Mouse (Mus musculus): ENCODE data around the gene Ttll11.
A peak's percentile ranks its signal among the peaks of the same experiment; 100 is the strongest.

The Ttll11 gene

DNA sequence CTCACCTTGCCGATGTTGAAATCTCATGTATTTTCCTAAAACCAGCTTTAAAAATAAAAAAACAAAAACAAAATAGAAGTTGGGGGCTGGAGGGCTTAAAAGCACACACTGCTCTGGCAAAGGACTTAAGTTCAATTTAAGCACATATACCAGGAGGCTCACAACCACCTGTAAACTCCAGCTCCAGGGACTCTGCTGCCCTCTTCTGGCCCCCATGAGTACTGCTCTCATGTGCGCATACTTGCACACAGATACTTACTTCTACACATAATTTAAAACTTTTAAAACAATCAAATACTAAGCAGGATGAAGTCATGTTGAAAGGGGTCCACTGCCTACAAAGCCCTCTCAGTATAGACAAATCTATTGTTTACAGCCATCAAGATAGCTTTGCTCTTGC lies 244.7 kb downstream of the Ttll11 start:
- no peak for TF ChIP-seq GATA4 (IDR thresholded peaks at IDR 0.05; ENCODE audit: insufficient replicate concordance, low read length)

DNA sequence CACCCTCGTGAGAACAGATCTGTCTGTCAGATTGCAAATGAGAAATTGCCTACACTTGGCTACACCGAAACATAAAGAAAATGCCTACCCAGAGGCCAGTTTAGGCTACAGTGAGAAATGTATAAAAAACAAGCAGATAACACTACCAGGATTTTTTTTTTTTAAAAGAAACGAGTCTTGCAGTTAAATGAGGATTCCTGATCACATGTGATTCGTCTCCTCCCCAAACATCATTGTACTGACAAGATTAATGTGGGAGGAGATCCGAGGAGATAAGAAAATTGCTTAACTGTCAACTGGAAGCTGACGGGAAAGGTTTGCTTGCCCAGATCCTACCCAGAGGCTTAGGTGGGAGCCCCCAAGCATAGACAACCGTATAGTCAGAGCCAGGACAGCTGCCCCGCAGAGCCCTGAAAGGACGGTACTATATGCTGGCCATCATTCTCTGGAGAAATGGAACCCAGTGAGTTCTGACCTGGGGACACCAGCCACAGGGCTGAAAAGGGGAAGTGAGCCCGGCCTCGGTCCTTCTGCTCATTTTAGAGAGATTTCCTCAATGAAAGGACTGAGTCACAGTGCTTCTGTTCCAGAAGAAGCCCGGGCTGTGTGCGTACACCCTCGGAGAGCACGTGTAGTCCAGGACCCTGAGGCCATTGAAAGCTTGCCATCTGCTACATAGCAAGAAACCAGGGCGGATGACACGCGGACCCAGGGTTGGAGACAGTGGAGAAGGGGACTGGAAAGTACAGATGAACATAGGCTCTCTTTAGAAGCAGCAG lies 247.9 kb downstream of the Ttll11 start:
- no peak for TF ChIP-seq GATA4 (IDR thresholded peaks at IDR 0.05; ENCODE audit: insufficient replicate concordance, low read length)

DNA sequence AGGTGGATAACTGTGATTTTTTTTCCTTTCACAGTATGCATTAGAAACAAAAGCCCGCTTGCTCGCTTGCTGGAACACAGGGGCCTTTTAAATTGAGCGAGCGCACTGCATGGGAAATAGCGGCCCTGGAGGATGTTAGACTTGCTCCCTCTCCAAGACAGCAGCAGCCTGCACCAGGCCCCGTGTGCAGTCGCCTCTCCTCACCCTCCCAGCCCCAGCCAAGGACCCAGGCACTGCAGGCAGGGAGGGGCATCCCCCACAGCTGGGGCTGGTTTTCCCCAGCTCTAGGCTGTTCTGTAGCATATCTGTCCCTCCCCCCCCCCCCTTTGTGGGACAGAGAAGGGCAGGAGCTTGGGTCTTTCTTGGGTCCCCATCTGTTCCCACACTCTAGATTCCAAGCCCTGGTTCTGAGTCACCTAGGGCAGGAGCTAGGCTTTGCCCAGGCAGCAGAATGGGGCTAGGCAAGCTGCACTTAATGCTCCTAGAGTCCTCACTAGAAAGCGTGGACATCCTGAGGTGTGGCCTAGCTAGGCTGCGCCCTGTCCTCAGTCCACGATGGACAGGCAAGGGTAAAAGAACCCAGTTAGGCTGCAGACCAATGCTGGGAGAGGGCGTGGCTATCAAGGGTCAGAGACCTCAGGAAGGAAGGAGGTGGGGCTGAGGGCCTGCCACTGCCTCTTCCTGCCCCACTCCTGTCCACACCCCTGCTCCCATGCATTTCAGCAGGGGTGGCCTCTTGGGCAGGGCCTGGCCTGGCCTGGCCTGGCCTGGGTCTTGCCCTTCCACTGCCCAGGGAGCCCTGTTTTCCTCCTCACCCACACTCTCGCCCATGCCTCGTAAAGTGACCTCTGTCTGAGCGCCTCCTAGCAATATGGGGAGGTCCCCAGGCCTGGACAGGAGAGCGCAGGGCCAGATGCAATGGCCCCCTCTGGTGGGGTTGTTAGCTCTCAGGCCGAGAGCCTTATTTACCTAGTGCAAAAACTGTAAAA lies 250.3 kb downstream of the Ttll11 start:
- TF ChIP-seq GATA4 (IDR thresholded peaks at IDR 0.05; ENCODE audit: insufficient replicate concordance, low read length) = peak; percentile 76; the same call in 1 of the 2 replicates

DNA sequence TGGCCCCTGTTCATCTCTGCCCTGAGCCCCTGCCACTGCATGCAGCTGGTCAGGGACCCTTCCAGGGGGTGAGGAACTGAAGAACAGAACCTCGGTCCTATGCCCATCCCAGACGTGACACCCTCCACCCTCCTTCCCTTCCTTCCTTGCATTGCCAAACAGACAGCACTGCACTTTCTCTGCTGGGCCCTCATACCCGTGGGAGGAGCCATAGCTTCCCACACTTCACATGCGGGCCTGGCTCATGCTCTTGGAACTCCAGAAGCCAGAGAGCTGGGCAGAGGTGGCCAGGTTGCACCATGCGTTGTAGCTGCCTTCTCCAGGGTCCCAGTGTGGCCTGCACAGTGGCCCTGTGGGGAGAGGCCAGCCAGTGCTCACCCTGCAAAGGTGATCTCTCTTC lies 251.1 kb downstream of the Ttll11 start:
- TF ChIP-seq GATA4 (IDR thresholded peaks at IDR 0.05; ENCODE audit: insufficient replicate concordance, low read length) = no peak

DNA sequence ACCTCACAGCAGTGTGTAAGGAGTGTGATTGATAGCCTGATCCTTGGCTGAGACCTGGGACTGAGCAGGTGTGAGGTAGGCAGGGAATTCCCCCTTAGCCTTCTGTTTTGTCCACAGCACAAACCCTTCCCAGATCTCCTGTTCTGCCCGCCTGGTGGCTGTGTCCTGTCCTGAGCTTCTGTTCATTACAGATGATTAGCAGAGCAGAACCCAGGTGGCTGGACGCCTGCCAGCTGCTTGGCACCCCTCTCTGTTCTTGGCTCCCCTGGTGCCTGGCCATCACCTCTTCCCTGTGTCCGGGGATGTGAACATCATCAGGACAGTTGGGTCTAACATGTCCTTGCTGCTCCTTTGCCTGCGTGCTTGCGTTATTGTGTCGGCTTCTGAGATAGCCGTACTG lies 256.0 kb downstream of the Ttll11 start:
- TF ChIP-seq GATA4 (IDR thresholded peaks at IDR 0.05; ENCODE audit: insufficient replicate concordance, low read length) = no peak

DNA sequence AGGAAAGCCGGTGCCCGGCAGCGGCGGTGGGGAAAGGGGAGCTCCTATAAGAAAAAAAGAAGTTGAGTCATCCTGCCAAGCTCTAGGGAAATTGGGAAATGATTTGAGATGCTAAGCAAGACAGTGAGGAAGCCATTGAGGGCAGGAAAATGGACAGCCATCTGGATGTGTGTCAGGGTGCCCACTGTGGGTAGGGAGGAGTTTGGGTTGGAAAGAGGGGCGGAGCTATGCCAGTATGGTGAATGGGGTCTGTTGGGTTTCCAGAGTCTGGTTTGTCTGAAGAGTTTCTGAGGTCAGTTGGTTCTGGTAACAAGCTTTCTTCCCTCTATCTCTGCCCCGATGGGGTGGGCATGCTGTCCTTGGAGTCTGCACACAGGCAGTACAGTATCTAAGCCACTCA lies 256.4 kb downstream of the Ttll11 start:
- no peak for TF ChIP-seq GATA4 (IDR thresholded peaks at IDR 0.05; ENCODE audit: insufficient replicate concordance, low read length)

DNA sequence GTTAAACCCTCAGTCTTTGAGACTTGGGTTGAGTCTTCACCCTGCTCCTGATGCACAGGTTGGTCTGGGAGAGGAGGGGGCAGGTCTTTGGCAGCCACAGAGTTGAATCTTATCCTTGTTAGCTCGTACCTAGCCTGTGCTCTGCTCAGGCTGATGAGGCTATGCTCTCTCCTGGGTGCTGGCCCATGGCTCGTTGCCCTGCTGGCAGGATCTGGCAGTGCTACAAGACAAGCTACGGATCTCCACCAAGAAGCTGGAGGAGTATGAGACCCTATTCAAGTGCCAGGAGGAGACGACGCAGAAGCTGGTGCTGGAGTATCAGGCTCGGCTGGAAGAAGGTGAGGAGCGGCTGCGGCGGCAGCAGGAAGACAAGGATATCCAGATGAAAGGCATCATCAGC lies 256.9 kb downstream of the Ttll11 start:
- TF ChIP-seq GATA4 (IDR thresholded peaks at IDR 0.05; ENCODE audit: insufficient replicate concordance, low read length) = no peak

DNA sequence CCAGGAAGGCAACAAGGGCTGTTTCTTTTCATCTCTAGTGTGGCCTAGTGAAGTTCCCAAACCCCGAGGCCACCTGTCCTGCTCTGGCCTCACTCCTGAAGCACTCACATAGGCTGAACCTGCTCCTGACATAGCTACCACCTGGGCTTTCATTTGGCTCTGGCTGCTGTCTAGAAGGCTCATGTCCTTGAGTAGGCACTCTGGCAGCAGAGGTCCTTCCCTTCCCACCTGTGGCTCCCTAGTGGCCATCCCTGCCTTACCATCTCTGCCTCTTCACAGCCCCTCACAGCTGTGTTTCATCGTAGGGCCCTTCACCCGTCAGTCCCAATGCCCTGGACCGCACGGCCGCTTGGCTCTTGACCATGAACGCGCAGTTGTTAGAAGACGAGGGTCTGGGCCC lies 258.8 kb downstream of the Ttll11 start:
- no peak for TF ChIP-seq GATA4 (IDR thresholded peaks at IDR 0.05; ENCODE audit: insufficient replicate concordance, low read length)

DNA sequence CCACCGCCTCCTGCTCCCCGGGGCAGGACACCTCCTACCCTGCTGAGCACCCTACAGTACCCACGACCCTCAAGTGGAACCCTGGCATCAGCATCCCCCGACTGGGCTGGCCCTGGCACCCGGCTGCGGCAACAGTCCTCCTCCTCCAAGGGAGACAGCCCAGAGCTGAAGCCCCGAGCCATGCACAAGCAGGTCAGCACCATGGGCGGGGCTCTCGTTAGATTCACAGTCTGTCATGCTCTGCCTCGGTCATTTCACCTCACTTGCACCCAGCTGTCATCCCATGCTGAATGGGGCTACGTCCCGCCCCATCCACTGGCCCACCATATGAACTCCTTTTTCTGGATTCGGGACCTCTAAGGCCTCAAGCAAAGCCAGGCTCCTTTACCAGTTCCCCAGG lies 259.2 kb downstream of the Ttll11 start:
- TF ChIP-seq GATA4 (IDR thresholded peaks at IDR 0.05; ENCODE audit: insufficient replicate concordance, low read length) = no peak

DNA sequence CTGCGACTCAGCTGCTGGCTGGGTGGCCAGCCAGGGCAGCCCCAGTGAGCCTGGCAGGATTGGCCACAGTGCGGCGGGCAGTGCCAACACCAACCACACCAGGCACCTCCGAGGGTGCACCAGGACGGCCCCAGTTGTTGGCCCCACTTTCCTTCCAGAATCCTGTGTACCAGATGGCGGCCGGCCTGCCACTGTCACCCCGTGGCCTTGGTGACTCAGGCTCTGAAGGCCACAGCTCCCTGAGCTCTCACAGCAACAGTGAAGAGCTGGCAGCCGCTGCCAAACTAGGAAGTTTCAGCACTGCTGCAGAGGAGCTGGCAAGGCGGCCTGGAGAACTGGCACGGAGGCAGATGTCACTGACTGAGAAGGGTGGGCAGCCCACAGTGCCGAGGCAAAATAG lies 259.6 kb downstream of the Ttll11 start:
- no peak for TF ChIP-seq GATA4 (IDR thresholded peaks at IDR 0.05; ENCODE audit: insufficient replicate concordance, low read length)

DNA sequence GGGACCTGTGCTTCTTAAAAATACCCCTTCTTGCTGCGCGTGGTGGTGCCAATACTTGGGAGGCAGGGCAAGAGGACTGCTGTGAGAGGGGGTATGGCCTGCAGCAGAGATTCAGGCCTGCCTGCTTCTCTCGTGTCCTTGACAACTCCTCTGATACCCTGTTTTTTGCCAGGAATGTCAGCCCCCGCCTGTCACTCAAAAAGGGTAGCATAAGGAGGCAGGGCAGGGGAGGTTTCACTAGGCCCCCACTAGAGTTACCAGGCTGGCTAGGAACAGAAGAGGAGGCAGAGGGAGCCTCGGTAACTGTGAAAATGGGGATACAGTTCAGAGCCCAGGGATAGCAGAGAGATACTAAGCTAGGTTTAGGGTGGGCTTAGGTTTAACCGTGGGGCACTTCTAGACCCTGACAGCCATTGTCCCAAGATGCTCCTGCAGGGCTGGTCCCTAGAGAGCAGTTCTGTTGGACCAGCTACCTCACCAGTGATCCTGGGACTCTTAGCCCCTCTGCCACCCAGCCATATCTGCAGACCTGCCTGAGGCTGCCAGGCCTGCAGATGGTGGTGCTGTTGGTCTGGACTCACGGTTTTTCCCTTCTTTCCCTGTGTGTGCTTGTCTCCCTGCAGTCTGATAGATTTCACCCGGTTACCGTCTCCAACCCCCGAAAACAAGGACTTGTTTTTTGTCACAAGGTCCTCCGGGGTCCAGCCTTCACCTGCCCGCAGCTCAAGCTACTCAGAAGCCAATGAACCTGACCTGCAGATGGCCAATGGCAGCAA lies 260.3 kb downstream of the Ttll11 start:
- TF ChIP-seq GATA4 (IDR thresholded peaks at IDR 0.05; ENCODE audit: insufficient replicate concordance, low read length) = no peak

DNA sequence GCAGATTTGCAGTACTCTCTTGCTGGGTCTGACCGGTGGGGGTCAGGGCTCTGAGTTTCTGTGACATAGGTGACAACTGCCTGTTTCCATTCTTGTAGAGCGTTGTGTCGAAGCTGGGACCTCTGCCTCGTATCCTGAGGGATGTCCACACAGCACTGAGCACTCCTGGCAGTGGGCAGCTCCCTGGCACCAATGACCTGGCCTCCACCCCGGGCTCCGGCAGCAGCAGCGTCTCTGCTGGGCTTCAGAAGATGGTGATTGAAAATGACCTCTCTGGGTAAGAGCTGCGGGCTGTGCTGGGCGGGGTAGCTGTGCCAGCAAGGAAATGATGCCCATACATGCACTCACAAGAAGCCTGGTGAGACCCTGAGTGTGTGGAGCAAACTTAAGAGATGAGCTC lies 261.1 kb downstream of the Ttll11 start:
- TF ChIP-seq GATA4 (IDR thresholded peaks at IDR 0.05; ENCODE audit: insufficient replicate concordance, low read length) = no peak

DNA sequence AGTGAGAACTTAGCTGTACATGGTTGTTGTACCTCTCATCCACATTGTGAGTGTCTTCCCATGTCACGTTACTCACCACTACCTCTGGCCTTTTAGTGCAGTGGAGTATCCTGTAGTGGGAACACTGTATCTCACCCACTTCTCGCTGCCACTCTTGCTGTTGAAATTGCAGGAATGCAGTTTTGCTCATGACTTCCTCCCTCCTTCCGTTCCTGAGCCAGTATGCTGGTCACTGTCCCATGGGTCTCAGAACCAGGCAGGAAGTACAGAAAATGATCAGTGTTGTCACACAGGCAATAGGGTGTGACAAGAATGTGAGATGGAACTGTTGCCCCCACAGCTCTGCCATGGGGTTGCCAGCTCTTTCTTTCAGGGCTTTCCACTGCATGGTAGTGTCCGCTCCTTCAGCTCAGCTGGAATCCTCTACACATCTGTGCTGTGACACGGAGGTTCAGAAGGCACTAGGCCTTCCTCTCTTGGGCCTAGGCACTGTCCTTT lies 261.7 kb downstream of the Ttll11 start:
- TF ChIP-seq GATA4 (IDR thresholded peaks at IDR 0.05; ENCODE audit: insufficient replicate concordance, low read length) = peak; percentile 58; the same call in 1 of the 2 replicates

DNA sequence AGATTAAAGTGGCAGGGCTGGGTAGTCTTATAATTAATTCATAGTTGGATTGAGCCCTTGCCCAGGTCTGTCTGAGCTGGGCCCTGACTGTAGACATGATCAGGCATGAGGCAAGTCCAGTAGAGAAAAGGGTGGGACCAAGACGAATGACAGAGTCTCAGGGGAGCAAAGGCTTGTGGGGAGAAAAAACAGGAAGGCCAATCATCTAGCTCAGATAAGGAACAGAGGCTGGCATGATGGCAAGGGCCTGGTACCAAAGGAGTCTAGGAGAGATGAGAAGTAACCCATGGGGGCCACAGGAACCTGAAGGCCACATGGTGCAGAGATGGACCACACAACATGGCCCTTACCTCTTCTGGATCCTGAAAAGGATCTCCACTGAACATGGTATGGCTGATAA lies 263.5 kb downstream of the Ttll11 start:
- no peak for TF ChIP-seq GATA4 (IDR thresholded peaks at IDR 0.05; ENCODE audit: insufficient replicate concordance, low read length)

DNA sequence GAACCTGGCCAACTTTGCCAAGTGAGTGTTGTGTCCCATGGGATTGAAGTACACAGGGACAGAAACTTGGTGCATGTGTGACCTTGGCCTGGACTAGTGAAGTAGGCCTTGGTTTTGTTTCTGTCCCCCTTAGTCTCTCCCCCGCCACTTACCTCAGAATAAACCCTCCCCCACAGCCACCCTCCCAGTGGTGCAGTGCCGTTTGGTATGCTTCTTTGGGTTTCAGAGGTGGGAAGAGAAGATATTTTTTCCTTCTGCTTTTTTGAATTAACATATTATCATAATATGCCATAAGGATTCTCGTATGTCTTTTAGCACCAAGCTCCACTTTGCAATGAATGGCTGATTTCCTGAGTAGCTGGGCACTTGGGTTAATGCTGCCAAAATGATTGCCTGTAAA lies 264.2 kb downstream of the Ttll11 start:
- TF ChIP-seq GATA4 (IDR thresholded peaks at IDR 0.05; ENCODE audit: insufficient replicate concordance, low read length) = no peak

Data from liver, adult (tissue).